Mouse (Mus musculus): Measurements from ENCODE around the gene Capza1. TPM values are rescaled to one million over a fixed set of nuclear protein-coding genes. Genes with fewer than 3 reads are reported as not detected.

The Capza1 gene
- polyA plus RNA-seq, 1 experiment = 62.7 TPM

- H3K4me3 ChIP-seq (replicated peaks; ENCODE audit: control insufficient read depth, low read depth, low read length) = peak overlapping the region; percentile 93
- TF ChIP-seq POLR2A (IDR thresholded peaks at IDR 0.05; ENCODE audit: borderline replicate concordance, control insufficient read depth, low read depth, low read length) (no peak), CTCF (IDR thresholded peaks at IDR 0.05; ENCODE audit: control insufficient read depth, insufficient read depth, low read length) (no peak)
- under 1% methylated on average over 12 of the region's 12 CpGs for WGBS
- no peaks in the 10 kb centered on the region; the same call in 1 of the 2 replicates for H3K4me1 ChIP-seq (ENCODE audit: control insufficient read depth, insufficient read depth, low read length)
- peak overlapping the region; percentile 98 for H3K27ac ChIP-seq (ENCODE audit: control insufficient read depth, insufficient read depth, low read depth, low read length, poor library complexity)
Measured at GRCm38 (mm10) chr3:104865341-104865788, 1.1 kb upstream of the Capza1 start.

DNA sequence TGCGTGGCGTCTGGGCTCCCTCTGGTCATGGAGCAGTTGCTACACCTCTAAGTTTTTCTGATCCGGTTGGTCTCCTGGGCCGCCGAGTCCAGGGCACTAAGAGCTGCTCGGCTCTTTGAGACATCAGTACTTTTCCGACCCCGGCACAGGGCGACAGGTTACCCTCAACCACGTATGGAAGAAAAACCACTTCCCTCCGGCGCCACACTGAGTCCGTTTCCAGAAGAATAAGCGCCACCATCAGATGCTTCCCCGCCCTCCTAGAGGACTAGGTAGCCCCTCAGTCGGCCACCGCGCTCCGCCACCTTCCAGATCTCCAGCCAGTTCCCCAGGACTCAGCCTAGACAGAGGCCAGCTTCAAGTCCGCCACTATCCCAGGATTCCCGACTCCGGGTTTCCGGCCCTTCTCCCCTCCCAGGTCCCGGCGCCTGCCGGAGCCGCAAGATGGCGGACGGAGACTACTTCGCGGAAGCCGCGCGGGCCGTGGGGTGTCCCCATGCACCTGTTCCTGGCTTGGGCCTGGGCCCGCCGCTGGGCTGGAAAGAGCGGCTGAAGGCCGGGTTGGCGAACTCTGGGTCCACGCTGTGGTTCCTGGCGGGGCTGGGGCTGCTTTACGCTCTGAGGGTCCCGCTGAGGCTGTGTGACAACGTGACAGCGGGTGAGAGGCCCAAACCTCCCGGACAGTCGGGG is 491 bp upstream of the Capza1 start:
- WGBS = under 1% methylated on average over 48 of the region's 48 CpGs
- Histone ChIP-seq H3K27ac (ENCODE audit: control insufficient read depth, insufficient read depth, low read depth, low read length, poor library complexity) (peak overlapping the region; percentile 98), H3K4me1 (ENCODE audit: control insufficient read depth, insufficient read depth, low read length) (no peaks in the 10 kb centered on the region; the same call in 1 of the 2 replicates), H3K4me3 (replicated peaks; ENCODE audit: control insufficient read depth, low read depth, low read length) (peak overlapping the region; percentile 93)
- TF ChIP-seq POLR2A (IDR thresholded peaks at IDR 0.05; ENCODE audit: borderline replicate concordance, control insufficient read depth, low read depth, low read length) = peak; percentile 84
- no peak for TF ChIP-seq CTCF (IDR thresholded peaks at IDR 0.05; ENCODE audit: control insufficient read depth, insufficient read depth, low read length)

DNA sequence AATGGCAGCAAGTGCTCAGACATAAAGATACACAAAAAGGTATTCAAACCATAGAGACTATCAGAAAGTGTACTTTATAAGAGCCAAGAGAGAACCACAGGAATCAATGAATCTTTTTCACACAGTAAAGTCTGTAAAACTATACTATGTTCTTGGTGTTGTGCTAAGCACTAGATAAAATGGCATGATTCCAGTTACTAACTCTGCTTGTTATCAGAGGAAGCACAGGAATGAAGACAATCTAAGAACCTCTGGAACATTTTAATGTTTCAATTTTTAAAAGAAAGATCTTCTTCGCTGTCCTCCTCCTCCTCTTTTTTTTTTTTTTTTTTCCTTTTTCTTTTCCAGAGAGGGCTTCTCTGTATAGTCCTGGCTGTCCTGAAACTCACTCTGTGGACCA is 5.7 kb downstream of the Capza1 start:
- TF ChIP-seq POLR2A (IDR thresholded peaks at IDR 0.05; ENCODE audit: borderline replicate concordance, control insufficient read depth, low read depth, low read length) (no peak), CTCF (IDR thresholded peaks at IDR 0.05; ENCODE audit: control insufficient read depth, insufficient read depth, low read length) (no peak)
- H3K4me1 ChIP-seq (ENCODE audit: control insufficient read depth, insufficient read depth, low read length) = no peaks in the 10 kb centered on the region; the same call in 1 of the 2 replicates
- H3K4me3 ChIP-seq (replicated peaks; ENCODE audit: control insufficient read depth, low read depth, low read length) = no peak overlapping the region
- H3K27ac ChIP-seq (ENCODE audit: control insufficient read depth, insufficient read depth, low read depth, low read length, poor library complexity) = no peak overlapping the region
- 58% methylated on average over 1 of the region's 1 CpGs for WGBS

- no peak overlapping the region for H3K27ac ChIP-seq (ENCODE audit: control insufficient read depth, insufficient read depth, low read depth, low read length, poor library complexity)
- no peak for TF ChIP-seq CTCF (IDR thresholded peaks at IDR 0.05; ENCODE audit: control insufficient read depth, insufficient read depth, low read length)
- TF ChIP-seq POLR2A (IDR thresholded peaks at IDR 0.05; ENCODE audit: borderline replicate concordance, control insufficient read depth, low read depth, low read length) = no peak
- no peak overlapping the region for H3K4me3 ChIP-seq (replicated peaks; ENCODE audit: control insufficient read depth, low read depth, low read length)
- H3K4me1 ChIP-seq (ENCODE audit: control insufficient read depth, insufficient read depth, low read length) = no peaks in the 10 kb centered on the region; the same call in 1 of the 2 replicates
- 22% methylated on average over 1 of the region's 1 CpGs for WGBS
Measured at GRCm38 (mm10) chr3:104856106-104856505, 8.2 kb downstream of the Capza1 start.

- no peak overlapping the region for H3K4me3 ChIP-seq (replicated peaks; ENCODE audit: control insufficient read depth, low read depth, low read length)
- no peak for TF ChIP-seq CTCF (IDR thresholded peaks at IDR 0.05; ENCODE audit: control insufficient read depth, insufficient read depth, low read length)
- no peak for TF ChIP-seq POLR2A (IDR thresholded peaks at IDR 0.05; ENCODE audit: borderline replicate concordance, control insufficient read depth, low read depth, low read length)
- H3K4me1 ChIP-seq (ENCODE audit: control insufficient read depth, insufficient read depth, low read length) = no peaks in the 10 kb centered on the region; the same call in 1 of the 2 replicates
- H3K27ac ChIP-seq (ENCODE audit: control insufficient read depth, insufficient read depth, low read depth, low read length, poor library complexity) = no peak overlapping the region
Measured at GRCm38 (mm10) chr3:104854866-104855265, 9.4 kb downstream of the Capza1 start.

DNA sequence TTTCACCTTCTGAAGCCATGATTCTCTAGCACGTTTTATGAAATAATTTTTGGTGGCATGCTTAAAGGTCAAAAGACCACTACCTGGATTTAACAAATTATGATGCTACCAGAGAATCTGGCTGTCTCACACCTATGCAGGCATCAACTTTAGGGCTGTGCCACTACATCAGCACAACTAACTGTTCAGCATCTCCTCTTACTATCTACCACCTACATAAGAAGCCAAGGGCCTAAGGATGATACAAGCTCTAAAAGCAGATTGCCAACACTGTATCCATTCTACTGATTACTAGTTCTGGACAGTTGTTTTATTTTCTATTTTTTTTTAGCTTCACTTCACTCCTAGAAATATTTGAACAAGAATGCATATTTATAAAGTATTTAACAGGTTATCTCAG is 9.8 kb downstream of the Capza1 start:
- no peak overlapping the region for H3K27ac ChIP-seq (ENCODE audit: control insufficient read depth, insufficient read depth, low read depth, low read length, poor library complexity)
- 69% methylated on average over 1 of the region's 1 CpGs for WGBS
- TF ChIP-seq CTCF (IDR thresholded peaks at IDR 0.05; ENCODE audit: control insufficient read depth, insufficient read depth, low read length) (no peak), POLR2A (IDR thresholded peaks at IDR 0.05; ENCODE audit: borderline replicate concordance, control insufficient read depth, low read depth, low read length) (no peak)
- no peaks in the 10 kb centered on the region; the same call in 1 of the 2 replicates for H3K4me1 ChIP-seq (ENCODE audit: control insufficient read depth, insufficient read depth, low read length)
- no peak overlapping the region for H3K4me3 ChIP-seq (replicated peaks; ENCODE audit: control insufficient read depth, low read depth, low read length)

DNA sequence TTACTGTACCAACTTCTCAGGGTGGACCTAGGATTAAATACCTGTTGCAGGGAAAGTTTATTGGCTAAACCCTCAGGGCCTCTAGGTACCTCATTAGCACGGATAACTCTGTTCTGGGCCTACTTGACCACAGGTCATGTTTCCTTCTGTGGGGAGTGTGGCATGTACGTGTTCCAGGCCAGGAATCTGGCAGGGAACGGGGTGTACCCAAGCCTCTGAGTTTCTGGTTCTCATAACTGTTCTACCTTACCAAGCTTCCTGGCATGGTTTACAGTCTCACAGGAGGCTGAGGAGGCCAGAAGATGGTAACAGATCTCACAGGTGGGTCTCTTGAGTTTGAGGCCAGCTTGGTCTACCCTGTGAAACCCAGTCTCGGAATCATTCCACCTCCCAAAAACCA is 17.7 kb downstream of the Capza1 start:
- 86% methylated on average over 4 of the region's 4 CpGs for whole genome bisulfite sequencing
- TF ChIP-seq CTCF (IDR thresholded peaks at IDR 0.05; ENCODE audit: control insufficient read depth, insufficient read depth, low read length) (no peak), POLR2A (IDR thresholded peaks at IDR 0.05; ENCODE audit: borderline replicate concordance, control insufficient read depth, low read depth, low read length) (no peak)

DNA sequence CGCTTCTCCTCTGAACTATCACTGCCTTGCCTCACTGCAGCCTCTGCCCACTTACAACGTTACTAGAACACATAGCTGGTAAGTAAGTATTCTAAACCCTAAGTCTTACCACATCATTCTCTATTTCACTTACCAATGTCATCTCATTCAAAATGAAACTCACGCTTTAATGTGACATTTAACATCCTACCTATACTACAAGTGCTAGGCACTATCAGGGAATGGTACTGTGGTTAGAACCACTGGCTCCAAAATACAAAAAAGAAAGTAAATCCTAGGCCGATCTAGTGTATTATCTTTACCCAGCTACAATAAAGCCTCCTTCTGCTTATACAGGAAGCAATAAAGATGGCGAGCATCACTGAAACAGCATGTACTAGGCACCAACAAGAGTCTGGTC is 23.3 kb downstream of the Capza1 start:
- Histone ChIP-seq H3K4me1 (ENCODE audit: control insufficient read depth, insufficient read depth, low read length) (no peaks in the 10 kb centered on the region), H3K4me3 (replicated peaks; ENCODE audit: control insufficient read depth, low read depth, low read length) (no peak overlapping the region), H3K27ac (ENCODE audit: control insufficient read depth, insufficient read depth, low read depth, low read length, poor library complexity) (no peak overlapping the region)
- 86% methylated on average over 5 of the region's 5 CpGs for WGBS
- TF ChIP-seq POLR2A (IDR thresholded peaks at IDR 0.05; ENCODE audit: borderline replicate concordance, control insufficient read depth, low read depth, low read length) (no peak), CTCF (IDR thresholded peaks at IDR 0.05; ENCODE audit: control insufficient read depth, insufficient read depth, low read length) (no peak)

More for the DNA sequence above, 17.7 kb downstream of the Capza1 start:
- H3K4me3 ChIP-seq (replicated peaks; ENCODE audit: control insufficient read depth, low read depth, low read length) = no peak overlapping the region
- H3K27ac ChIP-seq (ENCODE audit: control insufficient read depth, insufficient read depth, low read depth, low read length, poor library complexity) = no peak overlapping the region
- H3K4me1 ChIP-seq (ENCODE audit: control insufficient read depth, insufficient read depth, low read length) = no peaks in the 10 kb centered on the region

All from bone marrow, adult 2 months (tissue).